Comparison of ENCODE assay signal across 8 mouse cellular contexts in the genomic region with DNA sequence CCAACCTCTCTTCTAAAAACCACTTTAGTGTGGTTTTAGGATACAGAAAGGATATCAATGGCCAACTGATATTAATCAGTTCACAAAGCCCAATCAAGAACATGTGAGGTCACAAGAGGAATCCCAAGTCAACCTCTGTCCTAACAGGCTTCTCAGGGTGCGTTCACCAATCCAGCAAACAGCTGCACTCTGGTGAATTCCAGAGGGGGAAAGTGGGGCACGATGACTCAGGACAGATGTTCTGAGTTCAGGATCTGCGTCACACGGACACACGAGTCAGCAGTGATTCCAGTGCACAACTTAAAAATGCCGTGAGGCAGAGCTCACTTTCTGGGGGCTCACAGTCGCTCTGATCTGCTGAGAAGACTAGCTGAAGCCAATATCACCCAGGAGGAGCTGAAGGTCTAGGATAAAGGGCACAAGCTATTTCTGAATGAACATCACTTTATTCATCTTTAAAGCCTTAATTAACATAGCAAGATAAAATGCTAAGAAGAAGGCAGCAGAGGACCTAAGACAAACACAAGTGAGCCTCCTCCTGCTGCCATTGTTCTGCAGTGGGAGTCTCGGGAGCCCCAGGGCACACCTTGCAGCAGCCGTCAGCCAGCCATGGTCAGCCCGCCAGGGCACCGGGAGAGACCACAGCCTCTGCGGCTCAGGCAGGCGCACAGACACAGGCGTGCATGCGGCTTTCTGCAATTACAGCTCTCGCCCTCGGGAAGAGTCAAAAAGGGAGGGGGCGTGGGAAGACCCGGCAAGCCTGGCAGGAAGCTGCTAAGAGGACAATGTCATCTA. TPM values are rescaled to one million over a fixed set of nuclear protein-coding genes. Genes with fewer than 3 reads are reported as not detected.
DNase-seq lines count a peak whose midpoint lies in the region; ATAC-seq and TF ChIP-seq lines count a peak whose summit lies in the region.

No protein-coding gene starts in this region.

- ATAC-seq in hindbrain, embryonic 15.5 days (ENCODE audit: low FRiP score, low read depth), result peak; percentile 80

- no peaks in the 10 kb centered on the region for H3K9me3 ChIP-seq in E14TG2a.4 (ENCODE audit: low read length)
- no peaks in the 10 kb centered on the region for H3K9me3 ChIP-seq in embryonic facial prominence, embryonic 10.5 days
- no peaks in the 10 kb centered on the region for H3K9me3 ChIP-seq in hindbrain, embryonic 15.5 days
- H3K9me3 ChIP-seq in megakaryocyte, embryonic 14.5 days, result no peaks in the 10 kb centered on the region

- H3K4me1 ChIP-seq in E14TG2a.4 (replicated peaks; ENCODE audit: low read depth, low read length), result peaks cover 76% of the 10 kb centered on the region
- H3K4me1 ChIP-seq in embryonic facial prominence, embryonic 10.5 days, result peaks cover 25% of the 10 kb centered on the region
- peaks cover 17% of the 10 kb centered on the region for H3K4me1 ChIP-seq in hindbrain, embryonic 15.5 days (replicated peaks)
- H3K4me1 ChIP-seq in megakaryocyte, embryonic 14.5 days, result peaks cover 82% of the 10 kb centered on the region

- no peaks in the 10 kb centered on the region for H3K27me3 ChIP-seq in E14TG2a.4 (ENCODE audit: insufficient read depth, low read length)
- peaks cover 5% of the 10 kb centered on the region; the same call in 1 of the 2 replicates for H3K27me3 ChIP-seq in embryonic facial prominence, embryonic 10.5 days (replicated peaks; ENCODE audit: low read depth, poor library complexity, severe bottlenecking)
- H3K27me3 ChIP-seq in hindbrain, embryonic 15.5 days, result no peaks in the 10 kb centered on the region
- no peaks in the 10 kb centered on the region for H3K27me3 ChIP-seq in megakaryocyte, embryonic 14.5 days (replicated peaks)

- peak overlapping the region; percentile 66 for H3K4me2 ChIP-seq in hindbrain, embryonic 15.5 days

- peaks cover 45% of the 10 kb centered on the region for H3K36me3 ChIP-seq in E14TG2a.4 (ENCODE audit: insufficient read depth, low read length)
- H3K36me3 ChIP-seq in embryonic facial prominence, embryonic 10.5 days (replicated peaks), result no peaks in the 10 kb centered on the region
- H3K36me3 ChIP-seq in hindbrain, embryonic 15.5 days, result no peaks in the 10 kb centered on the region
- peaks cover 16% of the 10 kb centered on the region for H3K36me3 ChIP-seq in megakaryocyte, embryonic 14.5 days (replicated peaks; ENCODE audit: low read length)

- intact Hi-C loops in gastrocnemius, adult 2 months (cut with DNase I), result no loop called here
- intact Hi-C loops in gastrocnemius, postnatal 14 days (cut with DNase I; ENCODE audit: low total_unique reads), result no loop called here

- peak overlapping the region; percentile 54 for H3K9ac ChIP-seq in hindbrain, embryonic 15.5 days

- H3K4me3 ChIP-seq in gastrocnemius, adult 2 months, result peak overlapping the region; percentile 67
- peak overlapping the region; percentile 60 for H3K4me3 ChIP-seq in E14TG2a.4 (replicated peaks; ENCODE audit: low read length)
- peak overlapping the region; percentile 56 for H3K4me3 ChIP-seq in embryonic facial prominence, embryonic 10.5 days
- H3K4me3 ChIP-seq in hindbrain, embryonic 15.5 days, result peak overlapping the region; percentile 51
- peak overlapping the region; percentile 92 for H3K4me3 ChIP-seq in megakaryocyte, embryonic 14.5 days (replicated peaks)

- DNase-seq in gastrocnemius, adult 2 months, result peak; percentile 45
- DNase-seq in gastrocnemius, postnatal 14 days, result no peak
- peak; percentile 72 for DNase-seq in embryonic facial prominence, embryonic 10.5 days (ENCODE audit: low spot score)
- DNase-seq in right cerebral cortex, postnatal 4 days, result peak; percentile 40
- no peak for DNase-seq in ovary, adult 18-20 months (ENCODE audit: low spot score)

- TF ChIP-seq CTCF in gastrocnemius, adult 2 months (IDR thresholded peaks at IDR 0.05), result no peak
- TF ChIP-seq CTCF in E14TG2a.4 (conservative IDR thresholded peaks at IDR 0.05; ENCODE audit: low read length), result no peak

- WGBS in embryonic facial prominence, embryonic 10.5 days, result 16% methylated on average over 19 of the region's 19 CpGs
- 11% methylated on average over 19 of the region's 19 CpGs for WGBS in hindbrain, embryonic 15.5 days

- peak overlapping the region; percentile 63 for H3K27ac ChIP-seq in gastrocnemius, adult 2 months
- H3K27ac ChIP-seq in embryonic facial prominence, embryonic 10.5 days (replicated peaks), result peak overlapping the region; percentile 21; the same call in 1 of the 2 replicates
- H3K27ac ChIP-seq in hindbrain, embryonic 15.5 days (replicated peaks), result peak overlapping the region; percentile 77

RNA-seq across cellular contexts. Expression of a gene that starts 39.9 kb away (rescaled TPM):
- total RNA-seq in gastrocnemius, adult 2 months (2021), result 1 to 10 TPM; 4.0 to 6.9 TPM
- total RNA-seq in gastrocnemius, postnatal 14 days (2021), result 1 to 10 TPM; 5.7 to 6.2 TPM
- polyA plus RNA-seq in embryonic facial prominence, embryonic 10.5 days (2016; fragmentation: Nextera tagmentation; extraction: Ambion mirVana), result 1.6 and 2.4 TPM in 2 replicates
- polyA plus RNA-seq in hindbrain, embryonic 15.5 days (2015; fragmentation: Nextera tagmentation; extraction: Ambion mirVana), result 6.4 and 6.8 TPM in 2 replicates
- polyA plus RNA-seq in megakaryocyte, embryonic 14.5 days (2012; ENCODE audit: insufficient read depth, low replicate concordance), result 2.4 TPM in 1 of 2 replicates, not detected in the other

Comparison
In these comparisons a context has a peak if more than half of its experiments do, and no peak if none do; other contexts are left out.
1. DNase-seq: peak in gastrocnemius, adult 2 months (single experiment), embryonic facial prominence, embryonic 10.5 days (single experiment) and right cerebral cortex, postnatal 4 days (single experiment); none in gastrocnemius, postnatal 14 days (single experiment) and ovary, adult 18-20 months (single experiment).
2. H3K27ac ChIP-seq: peak in every context shown above with its lines; median percentile 77 in hindbrain, embryonic 15.5 days; 63 in gastrocnemius, adult 2 months; 21 in embryonic facial prominence, embryonic 10.5 days.
3. Peak in every context shown above with its lines, with median percentiles within 50 percentile points of each other: H3K4me3 ChIP-seq.